Mouse (Mus musculus) myocyte (in vitro differentiated cells): ENCODE data around the gene Rbm47.

Experiments used
- E2F4 ChIP-seq: IDR thresholded peaks from one replicate; pipeline ENCODE4 v1.6.1; 2011; ENCODE audit warnings: mild to moderate bottlenecking, control low read depth, moderate library complexity; ENCODE audit not compliant: insufficient read depth
- MAX ChIP-seq: IDR thresholded peaks from one replicate; pipeline ENCODE4 v1.6.1; 2011; ENCODE audit warnings: low read depth, mild to moderate bottlenecking, control low read depth
- MYOD1 ChIP-seq, 3 experiments: IDR thresholded peaks; one replicate each; pipeline ENCODE4 v1.6.1; 2011; ENCODE audit warnings: control low read depth in 2 of 3, low read depth in 2 of 3, mild to moderate bottlenecking in 2 of 3, moderate library complexity in 1 of 3; ENCODE audit not compliant: insufficient read length in 2 of 3, control insufficient read depth in 1 of 3
- POLR2AphosphoS2 ChIP-seq: IDR thresholded peaks from one replicate; pipeline ENCODE4 v1.6.1; 2011; ENCODE audit warnings: low read depth, control low read depth; ENCODE audit not compliant: insufficient read length

- TF ChIP-seq E2F4 (no peak), POLR2AphosphoS2 (no peak), MYOD1 (IDR thresholded peaks at IDR 0.05; ENCODE audit: control insufficient read depth in 1 of 3, insufficient read length in 2 of 3, low read depth in 2 of 3) (no peak), MAX (no peak)
Measured at GRCm38 (mm10) chr5:66084541-66084940, 88.4 kb downstream of the Rbm47 start.
